Mouse (Mus musculus): ENCODE data around the gene Phf7.
A peak's percentile ranks its signal among the peaks of the same experiment; 100 is the strongest.

The Phf7 gene

DNA sequence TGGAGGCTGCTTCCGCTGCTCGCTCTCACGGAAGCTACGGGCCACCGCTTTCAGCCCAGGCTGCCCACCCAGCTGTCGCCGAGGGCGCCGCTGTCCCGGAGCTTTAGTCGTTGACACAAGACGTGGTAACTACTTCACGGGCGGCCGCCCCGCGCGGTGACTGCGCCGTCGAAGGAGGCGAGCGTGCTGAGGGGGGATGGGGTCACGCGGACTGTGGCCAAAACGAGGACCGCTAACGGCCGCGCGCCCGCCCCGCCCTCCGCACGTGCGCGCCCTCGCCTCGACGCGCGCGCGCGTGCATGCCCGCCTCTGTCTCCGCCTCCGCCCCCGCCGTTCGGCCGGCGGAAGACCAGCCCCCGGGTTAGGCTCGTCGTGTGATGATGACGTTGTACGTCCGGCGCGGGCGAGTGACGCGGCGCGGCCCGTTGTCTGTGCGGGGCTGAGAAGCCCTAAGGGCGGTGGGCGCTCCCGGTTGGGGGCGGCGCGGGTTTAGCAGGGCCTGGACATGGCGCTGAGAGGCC lies at the start of gene Phf7, which contains the start of gene Bap1:
Phf7 (minus strand) TSS at position 234 of the 521 bp plus-strand sequence.
Bap1 (plus strand) TSS at position 367 of the 521 bp plus-strand sequence.
- DNase-seq (ENCODE audit: low read depth, low spot score): peak; percentile 97

- no peak for DNase-seq (ENCODE audit: low read depth, low spot score)
Observed at GRCm38 (mm10) chr14:31285728-31286127, 34.6 kb upstream of the Phf7 start.

GRCm38 (mm10) chr14:31272164-31272563 lies 21.0 kb upstream of the Phf7 start:
- DNase-seq (ENCODE audit: low read depth, low spot score): peak; percentile 85

- DNase-seq (ENCODE audit: low read depth, low spot score): no peak
Observed at GRCm38 (mm10) chr14:31271121-31271520, 20.0 kb upstream of the Phf7 start.

DNA sequence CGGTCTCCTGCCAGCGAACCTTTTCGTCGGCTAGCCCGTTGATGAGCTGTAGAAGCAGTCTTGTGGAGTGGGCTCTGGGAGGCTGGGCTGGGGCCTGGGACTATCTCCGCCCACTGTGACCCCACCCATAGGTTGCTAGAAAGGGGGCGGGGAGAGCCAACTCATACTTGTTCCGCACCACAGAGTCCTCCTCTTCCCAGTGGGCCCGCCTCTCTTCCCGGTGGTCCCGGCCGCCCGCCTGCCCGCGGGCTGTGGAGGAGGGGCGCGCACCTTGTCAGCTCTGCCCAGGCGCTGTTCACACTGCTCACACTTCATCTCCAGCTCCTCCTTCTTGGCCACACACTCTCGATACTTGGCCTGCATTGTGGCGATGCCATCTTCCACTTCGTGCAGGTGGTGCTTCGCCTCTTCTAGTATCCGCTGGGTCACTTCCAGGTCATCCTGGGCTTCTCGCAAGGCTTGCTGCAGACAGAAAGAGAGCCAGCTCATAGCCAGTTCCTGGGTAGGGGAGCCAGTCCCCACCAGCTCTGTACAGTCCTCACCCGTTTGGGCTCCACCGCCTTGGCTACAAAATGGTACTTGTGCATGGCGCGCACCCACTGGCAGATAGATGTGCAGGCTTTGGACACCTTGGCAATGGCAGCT lies 18.5 kb upstream of the Phf7 start:
- DNase-seq (ENCODE audit: low read depth, low spot score): peak; percentile 54

- DNase-seq (ENCODE audit: low read depth, low spot score): peak; percentile 93
Observed at GRCm38 (mm10) chr14:31268301-31269001, 17.3 kb upstream of the Phf7 start.

- DNase-seq (ENCODE audit: low read depth, low spot score): peak; percentile 69
Observed at GRCm38 (mm10) chr14:31267649-31268048, 16.5 kb upstream of the Phf7 start.

- no peak for DNase-seq (ENCODE audit: low read depth, low spot score)
Observed at GRCm38 (mm10) chr14:31260932-31261331, 9.8 kb upstream of the Phf7 start.

DNA sequence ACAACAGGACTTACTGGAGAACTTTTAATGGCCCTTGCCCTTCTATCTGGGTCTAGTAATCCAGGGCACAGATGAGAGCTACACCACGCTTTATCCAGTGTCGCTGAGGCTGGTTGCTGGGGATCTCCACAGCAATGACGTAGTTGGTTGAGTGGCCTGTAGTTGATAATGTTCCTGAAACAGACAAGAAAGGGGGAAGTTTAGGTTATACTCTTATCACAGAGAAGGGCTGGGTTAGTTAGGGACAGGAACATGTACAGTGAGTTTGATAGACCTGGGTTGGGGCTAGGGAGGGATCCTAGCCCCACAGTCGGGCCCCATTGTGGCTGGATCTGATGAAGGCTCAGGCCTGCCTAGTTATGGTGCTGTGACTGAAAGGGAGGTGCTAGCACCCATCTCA lies 9.3 kb upstream of the Phf7 start:
- DNase-seq (ENCODE audit: low read depth, low spot score): no peak

DNA sequence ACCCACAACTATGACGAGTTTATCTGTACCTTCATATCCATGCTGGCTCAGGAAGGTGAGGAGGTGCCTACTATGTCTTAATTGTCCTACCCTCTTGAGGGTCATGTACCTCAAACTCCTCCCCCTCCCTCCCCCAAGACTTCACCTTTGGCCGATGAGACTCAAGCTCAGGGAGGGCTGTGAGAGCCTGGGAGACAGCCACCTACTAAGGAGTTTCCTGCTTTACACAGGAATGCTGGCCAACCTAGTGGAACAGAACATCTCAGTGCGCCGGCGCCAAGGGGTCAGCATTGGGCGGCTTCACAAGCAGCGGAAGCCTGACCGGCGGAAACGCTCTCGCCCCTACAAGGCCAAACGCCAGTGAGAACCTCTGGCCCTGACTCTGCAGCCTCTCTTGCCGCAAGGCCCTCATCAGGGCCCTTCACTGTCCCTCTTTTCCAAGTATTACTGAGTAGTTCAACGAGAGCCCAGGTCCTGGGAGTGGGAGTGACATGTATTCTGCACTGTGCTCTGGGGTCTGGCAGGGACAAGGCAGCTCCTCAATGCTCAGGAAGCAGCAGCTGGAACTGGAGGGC lies 7.4 kb upstream of the Phf7 start:
- no peak for DNase-seq (ENCODE audit: low read depth, low spot score)

- no peak for DNase-seq (ENCODE audit: low read depth, low spot score)
Observed at GRCm38 (mm10) chr14:31252091-31252490, 974 bp upstream of the Phf7 start.

DNA sequence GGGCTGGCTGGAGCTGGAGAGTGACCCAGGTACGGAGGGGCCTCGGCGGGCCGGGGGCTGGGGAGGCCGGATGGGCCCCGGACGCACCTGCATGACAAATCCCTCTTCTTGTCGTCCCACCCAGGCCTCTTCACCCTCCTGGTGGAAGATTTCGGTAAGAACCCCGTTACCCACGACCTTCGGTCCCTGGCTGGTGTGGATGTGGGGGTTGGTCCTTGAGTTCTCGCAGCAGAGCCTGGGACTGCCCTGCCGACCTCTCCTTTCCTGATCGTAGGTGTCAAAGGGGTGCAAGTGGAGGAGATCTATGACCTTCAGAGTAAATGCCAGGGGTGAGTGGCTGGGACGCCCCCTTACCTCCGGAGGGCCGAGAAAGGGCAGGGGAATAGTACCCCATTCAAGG lies 509 bp upstream of the Phf7 start:
- DNase-seq (ENCODE audit: low read depth, low spot score): no peak

- DNase-seq (ENCODE audit: low read depth, low spot score): no peak
Observed at GRCm38 (mm10) chr14:31250222-31251083, 664 bp downstream of the Phf7 start.

DNA sequence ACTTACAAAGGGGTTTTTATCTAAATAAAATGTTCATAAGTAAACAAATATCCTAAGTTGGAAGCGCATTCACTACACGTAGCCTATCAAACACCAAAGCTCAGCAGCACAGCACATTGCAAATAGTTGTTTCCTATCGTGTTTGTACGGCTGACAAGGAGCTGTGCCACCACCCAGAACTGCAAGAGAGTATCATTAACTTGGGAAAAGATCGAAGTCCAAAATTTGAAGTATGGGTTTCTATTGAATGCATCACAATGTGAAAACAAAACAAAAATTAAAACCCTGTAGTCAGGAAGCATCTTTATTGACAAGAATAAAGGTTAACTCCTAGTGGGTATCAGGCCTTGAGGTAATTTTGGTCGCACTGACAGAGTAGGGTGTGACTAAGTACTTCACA lies 2.7 kb downstream of the Phf7 start:
- DNase-seq (ENCODE audit: low read depth, low spot score): no peak

DNA sequence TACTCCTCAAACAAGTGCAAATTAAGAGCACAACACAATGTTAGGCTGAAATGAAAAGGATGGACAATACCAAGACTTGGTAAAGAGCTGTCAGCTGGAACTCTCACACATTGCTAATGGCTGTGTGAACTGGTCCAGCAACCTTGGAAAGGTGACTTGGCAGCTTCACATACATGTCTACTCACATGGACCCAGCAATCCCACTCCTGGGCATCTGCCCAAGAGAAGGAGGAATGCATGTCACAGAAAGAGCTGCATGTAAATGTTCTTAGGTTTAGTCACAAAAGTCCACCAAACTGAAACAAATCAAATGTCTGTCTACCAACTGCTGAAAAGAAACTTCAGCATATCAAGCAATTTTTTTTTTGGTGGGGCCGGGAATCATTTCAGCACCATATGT lies 5.2 kb downstream of the Phf7 start:
- no peak for DNase-seq (ENCODE audit: low read depth, low spot score)

- DNase-seq (ENCODE audit: low read depth, low spot score): no peak
Observed at GRCm38 (mm10) chr14:31244777-31245176, 6.3 kb downstream of the Phf7 start.

GRCm38 (mm10) chr14:31240528-31240927 lies 10.6 kb downstream of the Phf7 start:
- no peak for DNase-seq (ENCODE audit: low read depth, low spot score)

DNA sequence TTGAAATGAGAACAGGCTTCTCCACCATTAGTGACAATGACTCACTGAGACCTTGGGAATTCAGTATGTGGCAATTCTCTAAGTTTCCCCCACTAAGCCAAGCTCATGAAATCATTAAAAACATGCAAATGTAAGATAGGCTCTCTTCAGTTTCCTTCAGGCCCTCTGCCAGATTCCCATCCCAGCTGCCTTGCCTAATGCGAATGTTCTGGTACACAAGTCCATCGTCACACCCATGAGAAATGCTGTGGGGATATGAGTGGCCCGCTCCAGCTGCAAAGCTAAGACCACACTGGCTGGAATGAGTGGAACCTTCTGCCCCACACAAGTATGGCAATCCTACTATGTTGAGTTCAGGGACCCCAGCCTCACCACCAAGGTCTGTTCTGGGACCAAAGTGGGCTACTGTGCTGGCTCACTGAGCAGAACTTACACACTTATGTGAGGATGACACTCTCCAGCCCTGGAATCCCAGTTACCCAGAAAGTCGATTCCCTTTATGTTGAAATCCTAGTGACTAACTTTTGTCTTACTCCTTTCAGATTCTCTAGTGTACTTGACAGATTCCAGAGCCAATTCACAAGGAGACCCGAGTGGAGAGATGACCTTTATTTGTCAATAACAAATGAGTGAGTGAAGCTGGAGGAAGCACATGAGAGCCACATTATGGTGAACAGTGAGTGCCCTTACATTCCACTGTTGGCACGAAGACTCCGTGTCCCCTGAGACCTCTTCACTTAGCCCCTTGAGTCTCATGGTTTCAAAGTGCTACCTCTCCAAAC lies 13.8 kb downstream of the Phf7 start:
- DNase-seq (ENCODE audit: low read depth, low spot score): peak; percentile 17

DNA sequence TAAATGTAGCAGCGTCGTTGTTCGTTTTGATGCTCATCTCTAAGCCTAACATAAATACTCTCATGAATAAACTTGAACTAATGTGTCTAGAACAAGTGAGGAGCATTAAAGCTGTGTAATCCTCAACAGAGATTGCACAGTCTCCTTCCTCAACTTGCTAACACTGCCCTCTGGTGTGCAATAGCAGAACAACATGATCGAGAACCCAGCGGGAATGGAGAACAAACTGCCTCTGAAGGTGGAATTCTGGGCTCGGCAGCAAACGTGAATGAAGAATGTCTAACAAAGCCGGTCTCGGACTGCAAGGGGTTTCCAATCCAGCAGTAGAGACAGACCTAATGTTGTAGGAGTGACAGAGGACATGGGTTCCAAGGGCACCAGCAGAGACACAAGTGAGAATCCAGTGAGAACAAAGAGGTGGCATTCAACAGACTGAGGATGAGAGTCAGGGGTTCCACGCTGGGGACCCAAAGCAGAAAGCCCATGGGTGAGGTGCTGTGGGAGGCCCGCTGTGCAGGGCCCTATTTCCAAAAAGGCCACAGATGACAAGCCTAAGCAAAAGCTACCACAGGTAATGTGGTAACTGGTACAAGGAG lies 17.0 kb downstream of the Phf7 start:
- peak; percentile 90 for DNase-seq (ENCODE audit: low read depth, low spot score)

Data from brain, adult 2 months (tissue).